Mouse (Mus musculus) MEL (cell line): ENCODE data around the gene Slc25a5.

ENCODE experiments used
- CTCF ChIP-seq, 3 experiments: IDR thresholded peaks in 2 of 3; conservative IDR thresholded peaks in 1 of 3; 2 replicates each; pipeline ENCODE4 v1.5.1; 2011 to 2012; ENCODE audit warnings: low read length in 3 of 3, low read depth in 2 of 3, mild to moderate bottlenecking in 2 of 3, improper control_type of control experiment in 1 of 3, inconsistent platforms in 1 of 3, mixed read lengths in 1 of 3, moderate library complexity in 1 of 3; ENCODE audit not compliant: control insufficient read depth in 1 of 3, insufficient read depth in 1 of 3, poor library complexity in 1 of 3, severe bottlenecking in 1 of 3
- E2F4 ChIP-seq: IDR thresholded peaks from 2 replicates; pipeline ENCODE4 v1.6.1; 2011; ENCODE audit warnings: low read depth, low read length, improper control_type of control experiment, borderline replicate concordance
- TAL1 ChIP-seq: IDR thresholded peaks from 2 replicates; pipeline ENCODE4 v1.6.1; 2012; ENCODE audit warnings: mild to moderate bottlenecking, inconsistent platforms, low read length, moderate library complexity, mixed read lengths

DNA sequence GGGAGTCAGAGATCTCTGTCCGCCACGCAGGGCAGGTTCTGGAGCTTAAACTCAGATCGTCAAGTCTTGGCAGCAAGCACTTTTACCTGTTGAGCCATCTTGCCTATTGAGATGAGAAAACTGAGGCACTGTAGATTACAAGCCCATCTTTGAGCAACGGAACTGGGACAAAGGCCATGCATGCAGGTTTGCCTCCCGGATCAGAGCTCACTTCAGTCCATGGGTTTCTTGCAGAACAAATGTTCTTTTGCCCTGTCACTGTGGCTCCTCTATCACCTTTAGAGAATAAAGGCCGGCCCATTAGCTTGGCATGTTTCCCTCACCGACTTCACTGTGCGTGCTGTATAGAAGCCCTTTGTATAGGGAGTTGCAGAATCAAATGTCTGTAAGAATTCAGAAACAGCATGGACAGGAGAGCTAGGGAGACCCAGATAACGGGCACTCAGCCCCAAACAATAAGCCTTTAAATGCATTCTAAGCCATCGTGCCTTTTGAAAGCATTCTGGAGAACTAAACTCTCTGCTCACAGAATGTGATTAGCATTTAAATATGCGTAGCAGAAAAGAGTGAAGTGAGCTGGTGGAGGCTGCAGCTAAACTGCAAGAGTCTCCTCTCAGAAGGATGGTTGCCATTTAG is 32.0 kb upstream of the Slc25a5 start:
- TF ChIP-seq E2F4 (no peak), TAL1 (no peak), CTCF (IDR thresholded peaks at IDR 0.05 in 2 of 3, conservative IDR thresholded peaks at IDR 0.05 in 1 of 3; ENCODE audit: control insufficient read depth in 1 of 3, insufficient read depth in 1 of 3, low read depth in 2 of 3, low read length in 3 of 3, poor library complexity in 1 of 3, severe bottlenecking in 1 of 3) (no peak)
